Mouse (Mus musculus): ENCODE results near the gene Pla2g7. TPM values are rescaled to one million over a fixed set of nuclear protein-coding genes. Genes with fewer than 3 reads are reported as not detected.
A peak's percentile ranks its signal among the peaks of the same experiment; 100 is the strongest.
"Not testable (repeated sequence)": the region's sequence is repeated elsewhere in the genome, so short reads cannot be mapped to it uniquely, and the experiment has no call there.

The Pla2g7 gene
- polyA plus RNA-seq (2014; fragmentation: Nextera tagmentation; extraction: Ambion mirVana) = 8.4 and 10.9 TPM in 2 replicates

DNA sequence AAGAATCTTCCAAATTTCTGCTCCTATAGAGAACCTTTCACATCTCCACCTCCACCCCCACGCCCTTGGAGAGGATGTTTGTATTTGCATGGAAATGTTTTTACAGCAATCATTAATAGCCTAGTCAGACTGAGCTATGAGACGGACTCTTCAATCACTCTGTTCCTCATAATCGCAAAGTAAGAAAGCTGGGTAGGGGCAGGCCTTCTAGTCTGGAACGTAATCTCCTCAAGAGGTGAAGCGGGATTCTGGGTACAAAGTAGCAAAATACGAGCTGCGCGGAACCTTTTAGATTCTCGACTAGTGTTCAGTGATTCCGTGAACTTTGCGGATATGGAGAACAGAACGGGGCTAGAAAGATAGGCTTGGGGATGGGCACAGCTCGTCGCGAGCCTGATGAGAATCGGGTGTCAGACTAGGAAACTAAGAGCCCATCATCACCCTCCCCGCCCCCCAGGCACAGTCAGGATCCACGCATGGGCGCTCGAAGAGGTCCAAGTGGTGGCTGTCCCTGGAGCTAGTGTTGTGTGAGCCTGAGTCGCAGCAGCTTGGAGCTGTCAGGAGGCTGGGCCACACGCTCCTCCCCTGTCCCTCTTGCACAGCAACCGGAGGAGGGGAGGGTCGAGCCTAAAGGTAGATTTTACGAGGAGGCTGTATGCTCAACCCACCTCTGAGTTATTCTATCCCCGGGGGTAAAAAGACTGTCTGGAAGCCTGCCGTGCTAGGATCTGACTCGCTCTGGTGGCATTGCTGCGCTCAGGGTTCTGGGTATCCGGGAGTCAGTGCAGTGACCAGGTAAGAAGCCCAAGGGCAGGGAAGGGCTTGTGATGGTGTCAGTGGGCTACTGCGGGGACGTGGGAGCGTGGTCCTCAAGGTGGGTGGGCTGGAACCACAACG lies at the start of gene Pla2g7:
Pla2g7 (plus strand) TSS at position 107 of the 897 bp plus-strand sequence.
- ATAC-seq (ENCODE audit: insufficient number of reproducible peaks, insufficient read depth, low FRiP score, low read depth) = peak; percentile 89; the same call in 1 of the 2 replicates
- no peaks in the 10 kb centered on the region for H3K36me3 ChIP-seq (ENCODE audit: control insufficient read depth, insufficient read depth, low read length)
- under 1% methylated on average over 34 of the region's 34 CpGs for WGBS
- peak within 1 kb of the TSS; percentile 38 for H3K4me3 ChIP-seq (ENCODE audit: low read depth, low read length)
- H3K4me2 ChIP-seq (replicated peaks; ENCODE audit: low read depth, low read length) = peak within 1 kb of the TSS; percentile 92
- no peaks in the 10 kb centered on the region for H3K9me3 ChIP-seq (ENCODE audit: control insufficient read depth, low read depth, low read length)
- peak within 1 kb of the TSS; percentile 50; the same call in 1 of the 2 replicates for H3K9ac ChIP-seq (replicated peaks; ENCODE audit: low read depth, low read length)
- peak within 1 kb of the TSS; percentile 44; the same call in 1 of the 2 replicates for H3K27ac ChIP-seq (ENCODE audit: low read length)
- no peaks in the 10 kb centered on the region for H3K27me3 ChIP-seq (ENCODE audit: control insufficient read depth, insufficient read depth, low read length)
- no peaks in the 10 kb centered on the region for H3K4me1 ChIP-seq (ENCODE audit: control insufficient read depth, insufficient read depth, low read length)

DNA sequence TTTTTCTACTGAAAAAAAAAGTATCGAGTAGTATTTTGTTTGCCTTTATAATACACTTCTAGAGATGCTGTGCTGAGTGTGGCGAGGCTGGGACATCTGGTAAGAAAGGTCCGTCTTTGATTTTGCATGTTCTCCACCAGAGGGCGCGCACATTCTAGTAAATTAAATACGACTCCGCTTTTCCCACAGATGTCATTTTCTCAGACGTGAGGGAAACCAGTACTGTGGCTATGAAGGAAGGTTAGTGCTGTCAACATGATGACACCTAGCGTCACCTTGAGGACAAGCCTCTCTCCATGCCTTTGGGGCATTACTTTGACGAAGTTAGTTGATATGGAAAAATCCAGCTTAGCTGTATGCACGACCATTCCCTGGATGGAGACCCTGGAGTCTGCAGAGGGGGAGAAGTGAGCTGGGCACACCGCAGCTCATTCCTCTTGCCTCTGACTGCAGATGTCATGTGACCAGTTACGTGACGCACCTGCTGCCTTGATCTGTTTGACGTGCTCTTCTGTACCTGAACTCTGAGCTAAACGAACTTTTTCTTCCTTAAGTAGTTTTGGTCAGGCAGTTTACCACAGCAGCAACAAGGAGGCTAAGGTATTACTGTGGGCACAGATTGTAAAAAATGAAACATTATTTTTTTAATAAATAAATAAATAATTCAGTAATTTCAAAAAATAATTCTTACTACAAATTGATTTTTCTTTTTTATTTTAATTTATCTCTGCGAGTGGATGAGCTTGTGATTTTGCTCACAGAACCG lies 49.1 kb upstream of the Pla2g7 start:
- peak; percentile 46; the same call in 1 of the 2 replicates for ATAC-seq (ENCODE audit: insufficient number of reproducible peaks, insufficient read depth, low FRiP score, low read depth)
- H3K4me2 ChIP-seq (replicated peaks; ENCODE audit: low read depth, low read length) = 0 out of 2 replicates have a peak overlapping the region, but pooled peaks have one; percentile 14

DNA sequence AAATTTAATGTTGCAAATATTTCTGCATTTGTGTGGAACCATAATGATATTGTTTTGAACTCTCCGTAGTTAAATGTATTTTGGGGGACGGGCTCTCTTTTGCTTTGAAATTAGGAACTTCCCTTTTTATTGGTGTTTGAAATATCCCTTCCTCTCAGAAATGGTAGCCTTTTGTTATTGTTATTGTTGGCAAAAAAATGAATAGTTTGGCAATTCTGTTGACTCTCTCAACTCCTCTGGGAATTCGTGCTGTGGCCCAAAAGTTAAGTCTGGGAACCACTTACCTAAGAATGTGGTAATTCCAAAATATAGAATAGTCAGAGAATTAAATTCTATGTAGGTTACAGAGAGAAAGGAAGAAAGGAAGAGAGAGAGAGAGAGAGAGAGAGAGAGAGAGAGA lies 47.7 kb upstream of the Pla2g7 start:
- no peak overlapping the region for H3K4me2 ChIP-seq (replicated peaks; ENCODE audit: low read depth, low read length)
- no peak overlapping the region for H3K4me3 ChIP-seq (ENCODE audit: low read depth, low read length)
- 87% methylated on average over 3 of the region's 3 CpGs for WGBS
- H3K4me1 ChIP-seq (ENCODE audit: control insufficient read depth, insufficient read depth, low read length) = no peaks in the 10 kb centered on the region
- no peaks in the 10 kb centered on the region for H3K36me3 ChIP-seq (ENCODE audit: control insufficient read depth, insufficient read depth, low read length)
- no peak for ATAC-seq (ENCODE audit: insufficient number of reproducible peaks, insufficient read depth, low FRiP score, low read depth)
- no peak overlapping the region for H3K27ac ChIP-seq (ENCODE audit: low read length)
- H3K9ac ChIP-seq (replicated peaks; ENCODE audit: low read depth, low read length) = no peak overlapping the region
- peaks cover under 1% of the 10 kb centered on the region; the same call in 1 of the 2 replicates for H3K9me3 ChIP-seq (ENCODE audit: control insufficient read depth, low read depth, low read length)
- no peaks in the 10 kb centered on the region for H3K27me3 ChIP-seq (ENCODE audit: control insufficient read depth, insufficient read depth, low read length)

More for the DNA sequence above, 49.1 kb upstream of the Pla2g7 start:
- Histone ChIP-seq H3K36me3 (ENCODE audit: control insufficient read depth, insufficient read depth, low read length) (no peaks in the 10 kb centered on the region), H3K4me3 (ENCODE audit: low read depth, low read length) (no peak overlapping the region), H3K4me1 (ENCODE audit: control insufficient read depth, insufficient read depth, low read length) (no peaks in the 10 kb centered on the region), H3K27ac (ENCODE audit: low read length) (no peak overlapping the region), H3K9ac (replicated peaks; ENCODE audit: low read depth, low read length) (no peak overlapping the region), H3K9me3 (ENCODE audit: control insufficient read depth, low read depth, low read length) (peaks cover 3% of the 10 kb centered on the region; the same call in 1 of the 2 replicates), H3K27me3 (ENCODE audit: control insufficient read depth, insufficient read depth, low read length) (no peaks in the 10 kb centered on the region)
- 23% methylated on average over 18 of the region's 18 CpGs for WGBS

DNA sequence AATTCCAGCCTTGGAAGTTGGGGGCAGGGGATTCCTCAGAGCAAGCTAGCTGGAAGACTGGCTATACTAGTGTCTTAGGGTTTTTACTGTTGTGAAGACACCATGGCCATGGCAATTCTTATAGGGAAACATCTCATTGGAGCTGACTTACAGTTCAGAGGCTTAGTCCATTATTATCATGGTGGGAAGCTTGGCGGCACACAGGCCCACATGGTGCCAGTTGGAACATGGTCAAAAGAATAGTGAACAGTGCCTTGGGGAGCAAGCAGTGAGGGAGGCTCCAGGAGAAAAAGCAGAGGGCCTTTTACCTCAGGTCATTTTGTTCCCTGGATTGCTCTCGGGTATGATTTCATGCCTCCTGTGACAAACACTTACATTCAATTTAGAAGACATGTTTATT lies 37.4 kb upstream of the Pla2g7 start:
- Histone ChIP-seq H3K27me3 (ENCODE audit: control insufficient read depth, insufficient read depth, low read length) (no peaks in the 10 kb centered on the region), H3K4me3 (ENCODE audit: low read depth, low read length) (no peak overlapping the region), H3K4me2 (replicated peaks; ENCODE audit: low read depth, low read length) (no peak overlapping the region), H3K36me3 (ENCODE audit: control insufficient read depth, insufficient read depth, low read length) (no peaks in the 10 kb centered on the region), H3K9ac (replicated peaks; ENCODE audit: low read depth, low read length) (no peak overlapping the region), H3K9me3 (ENCODE audit: control insufficient read depth, low read depth, low read length) (peaks cover 3% of the 10 kb centered on the region; the same call in 1 of the 2 replicates), H3K27ac (ENCODE audit: low read length) (no peak overlapping the region), H3K4me1 (ENCODE audit: control insufficient read depth, insufficient read depth, low read length) (no peaks in the 10 kb centered on the region; the same call in 1 of the 2 replicates)
- ATAC-seq (ENCODE audit: insufficient number of reproducible peaks, insufficient read depth, low FRiP score, low read depth) = no peak
- whole genome bisulfite sequencing = 85% methylated on average over 2 of the region's 2 CpGs

DNA sequence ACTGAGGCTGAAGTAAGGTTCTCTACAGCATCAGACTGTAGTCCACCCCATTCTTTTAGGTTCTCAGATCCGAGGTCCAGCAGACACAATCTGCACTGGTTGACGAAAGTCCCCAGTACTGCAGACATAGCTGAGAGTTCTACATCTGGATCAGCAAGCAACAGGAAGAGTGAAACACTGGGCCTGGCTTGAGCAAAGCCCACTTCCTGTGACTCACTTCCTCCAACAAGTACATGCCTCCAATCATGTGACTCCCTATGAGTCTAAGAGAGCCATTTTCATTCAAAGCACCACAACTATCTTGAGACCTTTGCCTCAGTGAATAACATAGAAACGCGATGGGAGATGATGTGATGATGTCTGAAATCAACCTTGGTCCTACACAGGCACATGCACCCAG lies 36.7 kb upstream of the Pla2g7 start:
- no peak for ATAC-seq (ENCODE audit: insufficient number of reproducible peaks, insufficient read depth, low FRiP score, low read depth)

DNA sequence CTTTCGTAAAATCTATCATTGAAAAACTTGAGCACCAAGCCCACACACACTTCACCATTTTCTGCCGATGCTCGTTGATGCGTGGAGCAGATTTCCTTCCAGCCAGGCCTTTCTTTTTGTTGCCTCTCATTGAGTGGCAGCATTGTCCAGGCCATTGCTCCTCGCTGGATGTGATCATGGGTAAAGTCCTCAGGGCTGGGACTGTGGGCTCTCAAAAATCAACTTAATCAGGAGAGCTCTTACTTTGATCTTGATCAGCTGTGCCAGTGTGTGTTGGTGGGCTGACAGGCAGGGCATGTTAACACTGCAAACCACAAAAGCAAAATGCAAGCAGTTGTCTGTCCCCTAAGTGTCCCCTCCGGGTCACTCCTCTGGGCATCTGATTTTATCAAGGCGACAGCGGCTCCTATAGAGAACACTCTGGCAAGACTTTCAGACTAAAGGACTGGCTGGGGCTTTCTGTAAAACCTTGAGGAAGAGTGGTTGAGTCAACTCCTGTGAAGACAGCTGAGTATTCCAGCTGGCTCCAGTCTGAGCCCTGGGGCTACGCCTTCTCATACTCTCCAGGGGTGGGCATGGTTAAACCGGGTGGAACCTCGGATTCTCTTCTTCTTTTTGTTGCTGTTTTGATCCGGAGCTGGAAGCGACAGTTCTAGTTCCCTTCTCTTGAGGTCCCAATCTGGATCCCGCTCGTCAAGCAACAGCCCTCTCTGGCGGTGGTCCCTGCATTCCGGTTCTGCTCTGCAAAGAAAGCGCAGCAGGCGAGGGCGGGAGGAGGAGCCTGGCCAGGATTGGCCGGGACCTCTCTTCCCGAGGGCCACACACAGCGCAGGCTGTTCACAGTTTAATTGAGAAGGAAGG lies 33.3 kb upstream of the Pla2g7 start:
- 17% methylated on average over 23 of the region's 23 CpGs for WGBS
- peak overlapping the region; percentile 49; the same call in 1 of the 2 replicates for H3K27ac ChIP-seq (ENCODE audit: low read length)
- H3K4me3 ChIP-seq (ENCODE audit: low read depth, low read length) = peak overlapping the region; percentile 18; the same call in 1 of the 2 replicates

More for the DNA sequence above, 36.7 kb upstream of the Pla2g7 start:
- peaks cover 3% of the 10 kb centered on the region; the same call in 1 of the 2 replicates for H3K9me3 ChIP-seq (ENCODE audit: control insufficient read depth, low read depth, low read length)
- no peak overlapping the region for H3K4me3 ChIP-seq (ENCODE audit: low read depth, low read length)
- H3K4me2 ChIP-seq (replicated peaks; ENCODE audit: low read depth, low read length) = no peak overlapping the region
- H3K36me3 ChIP-seq (ENCODE audit: control insufficient read depth, insufficient read depth, low read length) = no peaks in the 10 kb centered on the region
- no peak overlapping the region for H3K27ac ChIP-seq (ENCODE audit: low read length)
- H3K27me3 ChIP-seq (ENCODE audit: control insufficient read depth, insufficient read depth, low read length) = no peaks in the 10 kb centered on the region
- H3K9ac ChIP-seq (replicated peaks; ENCODE audit: low read depth, low read length) = no peak overlapping the region
- H3K4me1 ChIP-seq (ENCODE audit: control insufficient read depth, insufficient read depth, low read length) = no peaks in the 10 kb centered on the region; the same call in 1 of the 2 replicates
- 92% methylated on average over 4 of the region's 4 CpGs for WGBS

DNA sequence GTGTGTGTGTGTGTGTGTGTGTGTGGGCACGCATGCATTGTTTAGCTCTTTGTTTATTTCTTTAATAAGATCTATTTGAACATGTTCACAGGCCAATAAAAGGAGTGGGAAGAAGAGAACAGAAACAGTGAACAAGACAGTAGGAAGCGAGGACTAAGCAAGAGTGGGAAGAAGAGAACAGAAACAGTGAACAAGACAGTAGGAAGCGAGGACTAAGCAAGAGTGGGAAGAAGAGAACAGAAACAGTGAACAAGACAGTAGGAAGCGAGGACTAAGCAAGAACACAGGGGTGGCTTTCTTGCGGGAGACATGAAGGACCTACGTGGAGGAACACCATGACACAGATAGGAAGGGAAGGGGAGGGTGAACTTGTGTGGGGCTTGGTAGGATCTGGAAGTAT lies 31.1 kb upstream of the Pla2g7 start:
- 91% methylated on average over 6 of the region's 6 CpGs for WGBS
- H3K4me1 ChIP-seq (ENCODE audit: control insufficient read depth, insufficient read depth, low read length) = not testable (repeated sequence)

More for the DNA sequence above, 33.3 kb upstream of the Pla2g7 start:
- Histone ChIP-seq H3K9ac (replicated peaks; ENCODE audit: low read depth, low read length) (no peak overlapping the region), H3K4me2 (replicated peaks; ENCODE audit: low read depth, low read length) (peak overlapping the region; percentile 43), H3K9me3 (ENCODE audit: control insufficient read depth, low read depth, low read length) (no peaks in the 10 kb centered on the region), H3K27me3 (ENCODE audit: control insufficient read depth, insufficient read depth, low read length) (no peaks in the 10 kb centered on the region), H3K36me3 (ENCODE audit: control insufficient read depth, insufficient read depth, low read length) (no peaks in the 10 kb centered on the region), H3K4me1 (ENCODE audit: control insufficient read depth, insufficient read depth, low read length) (no peaks in the 10 kb centered on the region; the same call in 1 of the 2 replicates)
- ATAC-seq (ENCODE audit: insufficient number of reproducible peaks, insufficient read depth, low FRiP score, low read depth) = peak; percentile 87

More for the DNA sequence above, 31.1 kb upstream of the Pla2g7 start:
- not testable (repeated sequence) for ATAC-seq (ENCODE audit: insufficient number of reproducible peaks, insufficient read depth, low FRiP score, low read depth); H3K4me3 ChIP-seq (ENCODE audit: low read depth, low read length); H3K9ac ChIP-seq (replicated peaks; ENCODE audit: low read depth, low read length); H3K9me3 ChIP-seq (ENCODE audit: control insufficient read depth, low read depth, low read length); H3K27me3 ChIP-seq (ENCODE audit: control insufficient read depth, insufficient read depth, low read length); H3K27ac ChIP-seq (ENCODE audit: low read length); H3K4me2 ChIP-seq (replicated peaks; ENCODE audit: low read depth, low read length); H3K36me3 ChIP-seq (ENCODE audit: control insufficient read depth, insufficient read depth, low read length)
